Mouse (Mus musculus): ENCODE data around the gene Esrrg.

DNA sequence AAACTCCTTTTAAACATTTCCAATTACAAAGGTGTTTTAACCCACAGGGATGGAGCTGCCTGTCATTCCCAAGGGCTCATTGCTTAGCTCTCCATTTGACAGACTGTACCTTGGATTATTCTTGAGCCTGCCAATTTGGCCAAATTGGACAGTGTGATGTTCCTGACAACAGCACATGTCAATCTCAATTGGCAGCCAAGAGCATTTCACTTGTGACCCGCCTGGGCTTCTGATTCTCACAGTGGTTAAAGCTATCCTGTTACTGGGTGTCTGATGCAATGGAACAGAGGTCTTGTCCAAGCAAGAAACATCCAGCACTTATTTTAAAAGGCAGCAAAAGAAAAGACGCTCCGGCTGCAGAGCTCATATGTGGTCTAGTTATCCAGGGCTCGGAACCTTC is 310.3 kb downstream of the Esrrg start:
- no peak for TF ChIP-seq POLR2A (IDR thresholded peaks at IDR 0.05; ENCODE audit: insufficient read depth, low read depth, low read length)
- TF ChIP-seq CTCF (IDR thresholded peaks at IDR 0.05): no peak
- TF ChIP-seq EP300 (IDR thresholded peaks at IDR 0.05; ENCODE audit: insufficient read depth, low read depth, low read length): no peak
